Mouse (Mus musculus): Measurements from ENCODE around the gene Olfr1404.

- TF ChIP-seq CTCF (IDR thresholded peaks at IDR 0.05; ENCODE audit: borderline replicate concordance, control insufficient read depth, extremely low read depth, insufficient read depth, low read length, poor library complexity): no peak
- no peak for TF ChIP-seq POLR2A (IDR thresholded peaks at IDR 0.05; ENCODE audit: control insufficient read depth, extremely low read depth, insufficient read depth, low read length, poor library complexity)
These were observed 14.9 kb downstream of the Olfr1404 start, which contains the start of gene Fcer1a for GRCm38 (mm10) chr1:173227081-173227480.
